Mouse (Mus musculus): ENCODE measurements around the gene Ciz1.
A peak's percentile ranks its signal among the peaks of the same experiment; 100 is the strongest.

Gene Ciz1

GRCm38 (mm10) chr2:32380001-32380500, 27.9 kb downstream of the Ciz1 start:
- no peak for ATAC-seq (ENCODE audit: low TSS enrichment)

GRCm38 (mm10) chr2:32381141-32381774, 29.1 kb downstream of the Ciz1 start:
- peak; percentile 8 for ATAC-seq (ENCODE audit: low TSS enrichment)

DNA sequence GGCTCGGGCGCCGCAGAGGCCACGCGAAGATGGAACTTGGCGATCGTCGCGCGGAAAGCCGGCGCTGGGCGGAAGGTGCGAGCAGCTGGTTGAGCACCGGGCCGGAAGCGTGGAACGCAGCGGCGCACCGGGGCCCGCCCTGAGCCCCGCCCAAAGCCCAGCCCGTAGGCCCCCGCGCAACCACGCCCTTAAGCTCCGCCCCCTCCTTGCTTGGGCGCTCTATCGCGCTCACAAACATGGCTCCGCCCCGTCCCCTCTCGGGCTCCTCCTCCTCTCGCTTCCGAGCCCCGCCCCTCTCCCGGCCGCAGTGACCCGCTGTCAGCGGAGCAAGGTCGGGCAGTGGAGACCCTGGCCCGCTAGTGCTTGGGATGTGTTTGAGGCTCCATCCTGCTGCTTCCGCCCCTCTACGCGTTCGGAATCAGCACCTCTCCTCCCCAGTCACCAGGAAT, 29.7 kb downstream of the Ciz1 start, which contains the start of gene 1110008P14Rik:
Gene 1110008P14Rik (minus strand): TSS at position 164 of the 449 bp plus-strand sequence.
- ATAC-seq (ENCODE audit: low TSS enrichment) = peak; percentile 64

DNA sequence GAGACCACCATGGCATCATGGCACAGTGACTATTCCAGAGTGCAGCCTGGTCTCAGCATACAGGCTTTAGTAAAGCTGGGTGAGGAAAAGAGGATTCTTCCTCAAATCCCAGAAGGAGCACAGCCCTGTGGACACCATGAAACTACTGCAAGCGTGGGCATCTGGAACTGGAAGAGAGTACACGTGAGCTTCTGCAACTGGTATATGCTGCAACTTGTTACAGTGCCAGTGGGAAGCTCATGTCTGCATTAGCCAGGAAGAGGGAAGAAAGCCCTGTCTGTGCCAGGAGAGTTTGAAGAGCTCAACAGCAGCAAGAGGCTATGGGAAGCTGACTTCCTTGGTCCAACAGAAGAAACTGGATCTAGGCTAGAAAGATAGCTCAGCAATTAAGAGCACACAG, 30.6 kb downstream of the Ciz1 start:
- ATAC-seq (ENCODE audit: low TSS enrichment) = no peak

GRCm38 (mm10) chr2:32387706-32388490, 35.8 kb downstream of the Ciz1 start, which contains the start of gene Lcn2:
Gene Lcn2 (minus strand): TSS chr2:32388252.
- ATAC-seq (ENCODE audit: low TSS enrichment) = no peak

DNA sequence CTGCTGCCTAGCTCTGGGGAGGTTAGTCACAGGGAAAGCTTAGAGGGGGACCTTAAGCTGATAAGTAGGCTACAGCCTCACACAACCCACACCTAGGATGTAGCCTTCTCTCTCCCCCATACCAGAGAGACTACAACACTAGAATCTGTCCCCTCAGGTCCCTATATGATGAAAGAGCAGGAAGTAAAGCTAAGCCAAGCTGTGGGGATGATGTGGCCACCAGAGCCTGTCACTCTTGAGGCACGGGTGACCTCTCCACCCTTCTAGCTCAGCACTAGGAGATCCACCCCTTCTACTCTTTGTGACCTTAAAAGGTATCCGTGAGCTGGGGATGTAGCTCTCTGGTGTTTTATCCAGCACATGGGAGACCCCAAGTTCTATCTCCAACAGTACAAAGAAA, 37.0 kb downstream of the Ciz1 start:
- no peak for ATAC-seq (ENCODE audit: low TSS enrichment)

DNA sequence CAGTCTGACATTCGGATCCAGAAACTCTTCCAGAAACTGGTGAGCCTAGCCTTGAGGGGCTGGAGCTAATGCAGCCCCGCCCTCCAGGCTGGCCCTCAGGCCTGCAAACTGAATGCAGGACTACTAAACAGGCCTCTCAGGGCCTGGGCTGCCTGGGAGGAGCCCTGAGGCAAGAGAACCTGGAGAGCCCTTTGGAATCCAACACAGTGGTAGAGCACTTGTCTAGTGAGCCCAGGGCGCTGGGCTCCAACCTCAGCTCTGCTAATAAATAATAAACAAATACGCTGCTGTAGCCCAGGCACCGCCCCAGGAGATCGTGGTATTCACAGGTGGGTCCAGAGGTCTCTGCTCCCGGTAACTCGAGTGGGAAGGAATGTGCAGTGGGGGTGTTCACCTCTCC, 38.7 kb downstream of the Ciz1 start:
- ATAC-seq (ENCODE audit: low TSS enrichment) = no peak

- no peak for ATAC-seq (ENCODE audit: low TSS enrichment)
Observed at GRCm38 (mm10) chr2:32392063-32392462, 39.9 kb downstream of the Ciz1 start.

GRCm38 (mm10) chr2:32394973-32395372, 42.8 kb downstream of the Ciz1 start:
- peak; percentile 5; the same call in 1 of the 2 replicates for ATAC-seq (ENCODE audit: low TSS enrichment)

DNA sequence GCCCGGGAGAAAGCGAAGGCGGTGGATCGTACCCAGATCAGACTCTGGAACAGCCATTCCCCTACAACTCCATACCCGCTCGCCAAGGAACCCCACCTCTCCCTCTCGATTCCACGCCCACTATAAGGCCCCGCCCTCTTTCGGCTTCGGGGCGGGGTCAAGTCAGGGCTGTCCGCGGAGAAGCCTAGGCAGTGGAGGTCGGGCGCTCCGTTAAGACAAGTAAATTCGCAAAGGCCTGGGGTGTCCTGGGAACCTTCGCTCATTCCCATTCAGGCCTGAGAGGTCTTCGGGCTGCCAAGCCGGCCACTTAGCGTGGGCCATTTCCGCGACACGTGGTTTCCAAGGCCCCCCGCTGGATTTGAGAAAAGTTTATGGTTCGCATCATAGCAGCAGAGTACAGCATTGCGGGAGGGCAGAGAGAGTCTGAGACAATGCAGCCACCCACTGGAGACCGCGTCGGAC, 43.4 kb downstream of the Ciz1 start, which contains the start of gene Ptges2:
Gene Ptges2 (plus strand): TSS at position 413 of the 462 bp plus-strand sequence.
- ATAC-seq (ENCODE audit: low TSS enrichment) = peak; percentile 82

- ATAC-seq (ENCODE audit: low TSS enrichment) = peak; percentile 93
Observed at GRCm38 (mm10) chr2:32395946-32396621, 44.0 kb downstream of the Ciz1 start.

DNA sequence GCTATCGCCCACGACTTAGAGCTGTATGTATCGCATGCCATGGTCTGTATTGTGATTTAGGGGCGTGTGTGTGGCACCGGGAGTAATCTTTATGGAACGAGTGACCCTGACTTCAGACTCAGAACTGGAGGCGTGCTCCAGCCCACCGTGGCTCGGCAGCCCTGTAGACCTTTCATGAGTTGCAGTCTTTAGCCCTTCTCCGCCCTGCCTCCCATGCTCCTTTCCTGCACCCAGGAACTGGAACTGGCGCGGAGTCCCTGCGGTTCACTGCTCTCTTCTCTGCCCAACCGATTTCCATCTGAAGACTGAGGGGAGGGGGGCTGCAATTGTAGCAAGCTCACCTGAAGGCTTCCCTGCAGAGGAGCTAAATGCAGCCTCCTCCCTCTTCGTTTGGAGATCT, 44.6 kb downstream of the Ciz1 start:
- ATAC-seq (ENCODE audit: low TSS enrichment) = no peak

DNA sequence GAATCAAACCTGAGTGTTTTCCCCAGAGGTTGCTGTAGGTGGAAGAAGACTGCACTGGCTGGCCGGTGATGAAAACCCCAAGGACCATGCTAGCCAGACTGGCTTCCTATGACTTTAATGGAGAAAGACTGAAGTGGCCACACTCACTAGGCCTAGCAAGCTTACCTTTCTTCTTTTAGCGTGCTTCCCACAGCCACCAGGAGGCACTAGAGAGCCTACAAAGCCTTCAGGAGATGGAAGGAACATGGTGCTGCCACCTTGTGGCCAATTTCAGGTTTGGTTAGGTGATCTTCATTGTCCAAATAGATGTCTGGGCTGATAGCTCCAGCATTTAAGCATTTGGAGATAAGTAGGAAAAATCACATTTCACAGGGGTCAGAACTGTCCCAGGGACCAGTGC, 52.5 kb downstream of the Ciz1 start:
- peak; percentile 68 for ATAC-seq (ENCODE audit: low TSS enrichment)

- ATAC-seq (ENCODE audit: low TSS enrichment) = no peak
Observed at GRCm38 (mm10) chr2:32407144-32407824, 55.2 kb downstream of the Ciz1 start.

- ATAC-seq (ENCODE audit: low TSS enrichment) = no peak
Observed at GRCm38 (mm10) chr2:32408429-32409424, 56.6 kb downstream of the Ciz1 start.

DNA sequence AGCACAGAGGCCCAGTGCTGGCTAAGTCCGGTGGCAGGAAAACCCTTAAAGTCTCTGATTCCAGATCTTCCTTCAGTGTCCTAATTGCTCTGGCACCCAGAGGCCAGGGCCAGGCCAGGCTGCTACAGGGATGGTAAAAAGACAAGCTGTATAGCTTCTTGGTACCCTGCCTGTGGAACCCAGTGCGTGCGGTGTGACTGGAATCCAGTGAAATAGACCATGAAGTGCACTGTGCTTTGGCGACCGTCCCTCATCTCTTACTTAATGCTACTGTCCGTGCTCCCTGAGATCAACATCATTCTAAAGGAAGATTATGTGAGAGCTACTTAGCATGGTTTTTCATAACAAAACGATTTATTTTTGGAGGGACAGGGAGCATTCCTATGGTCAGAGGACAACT, 59.3 kb downstream of the Ciz1 start:
- no peak for ATAC-seq (ENCODE audit: low TSS enrichment)

DNA sequence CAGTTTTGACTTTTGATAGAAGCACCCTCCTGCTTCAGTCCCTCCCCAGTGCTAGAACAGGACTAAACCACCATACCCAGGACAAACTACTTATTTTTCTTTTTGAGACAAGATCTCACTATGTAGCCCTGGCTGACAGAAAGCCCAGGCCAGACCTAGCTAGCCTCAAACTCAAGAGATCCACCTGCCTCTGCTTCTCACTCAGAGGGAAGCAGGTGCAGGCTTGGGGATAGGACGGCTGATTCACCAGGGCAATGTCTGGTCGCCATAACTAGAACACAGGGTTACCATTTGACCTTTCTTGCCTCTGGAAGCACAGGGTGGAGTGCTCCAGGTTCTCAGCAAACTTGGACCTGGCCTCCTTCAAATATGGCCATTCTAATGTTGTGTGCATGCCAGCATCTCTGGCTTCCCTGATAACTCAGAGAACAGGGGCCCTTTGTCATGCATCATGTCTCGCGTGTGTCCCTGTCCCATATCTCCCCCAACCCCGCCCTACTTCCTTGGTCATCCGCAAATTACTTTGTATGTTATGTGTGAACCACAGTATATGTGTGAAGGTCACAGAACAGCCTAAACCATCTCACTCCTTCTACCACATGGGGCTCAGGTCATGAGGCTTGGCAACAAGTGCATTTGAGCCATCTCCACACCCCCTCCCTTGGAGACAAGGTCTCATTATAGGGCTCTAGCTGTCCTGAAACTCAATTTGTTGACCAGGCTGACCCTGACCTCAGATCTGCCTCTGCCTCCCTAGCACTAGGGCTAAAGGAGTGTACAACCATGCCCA, 60.8 kb downstream of the Ciz1 start:
- no peak for ATAC-seq (ENCODE audit: low TSS enrichment)

- no peak for ATAC-seq (ENCODE audit: low TSS enrichment)
Observed at GRCm38 (mm10) chr2:32413936-32414335, 61.8 kb downstream of the Ciz1 start.

DNA sequence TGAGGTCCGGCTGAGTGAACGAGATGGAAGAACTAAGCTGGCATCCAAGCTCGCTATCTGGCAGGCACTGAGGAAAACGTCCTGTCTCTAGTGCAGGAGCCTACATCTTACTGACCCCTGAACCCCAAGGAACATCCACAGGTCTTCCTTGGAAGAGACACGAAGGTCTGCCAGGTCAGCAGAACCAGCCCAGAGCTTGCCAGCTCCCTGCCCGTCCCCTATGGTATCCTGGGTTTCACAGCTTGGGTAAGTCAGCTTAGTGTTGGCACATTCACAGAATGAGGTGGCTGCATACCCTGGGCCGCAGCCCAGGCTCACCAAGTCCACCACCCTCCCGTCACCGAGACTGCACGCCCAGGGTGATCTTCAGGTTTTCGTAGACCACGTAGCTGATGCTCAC, 63.7 kb downstream of the Ciz1 start:
- no peak for ATAC-seq (ENCODE audit: low TSS enrichment)
